Mouse (Mus musculus) testis, adult 2 months (tissue): ENCODE results near the gene Ap5m1. TPM values are rescaled to one million over a fixed set of nuclear protein-coding genes. Genes with fewer than 3 reads are reported as not detected.
A peak's percentile ranks its signal among the peaks of the same experiment; 100 is the strongest.

ENCODE experiments used
- H3K27ac ChIP-seq: fragments of 200-500 bp; 2 replicates; pipeline ENCODE4 v1.5.1; 2012; ENCODE audit warnings: low read depth, low read length; ENCODE audit not compliant: control insufficient read depth, insufficient read depth
- H3K27me3 ChIP-seq: fragments of 200-500 bp; 2 replicates; pipeline ENCODE4 v1.6.1; 2012; ENCODE audit warnings: mild to moderate bottlenecking, low read length, moderate library complexity; ENCODE audit not compliant: control insufficient read depth, insufficient read depth
- H3K36me3 ChIP-seq: fragments of 200-500 bp; 2 replicates; pipeline ENCODE4 v1.6.1; 2012; ENCODE audit warnings: mild to moderate bottlenecking, low read length; ENCODE audit not compliant: control insufficient read depth, insufficient read depth
- H3K4me1 ChIP-seq: fragments of 200-500 bp; 2 replicates; pipeline ENCODE4 v1.6.1; 2012; ENCODE audit warnings: low read length; ENCODE audit not compliant: control insufficient read depth, insufficient read depth
- H3K4me3 ChIP-seq: fragments of 200-500 bp; 2 replicates; pipeline ENCODE4 v1.5.1; 2012; ENCODE audit warnings: low read depth, mild to moderate bottlenecking, low read length, moderate library complexity, mixed read lengths; ENCODE audit not compliant: control insufficient read depth
- CTCF ChIP-seq: fragments of 200-500 bp; IDR thresholded peaks from 2 replicates; pipeline ENCODE4 v1.5.1; 2012; ENCODE audit warnings: low read depth, mild to moderate bottlenecking, inconsistent platforms, low read length, moderate library complexity; ENCODE audit not compliant: control insufficient read depth, insufficient read depth, insufficient replicate concordance
- POLR2A ChIP-seq: fragments of 200-500 bp; IDR thresholded peaks from 2 replicates; pipeline ENCODE4 v1.6.1; 2012; ENCODE audit warnings: low read depth, mild to moderate bottlenecking, inconsistent platforms, low read length, moderate library complexity; ENCODE audit not compliant: control insufficient read depth
- polyA plus RNA-seq: library from polyadenylated mRNA; depleted of rRNA; stranded (reverse); fragments of >200 nt; gene quantifications from 2 replicates; pipeline ENCODE4 v1.2.3, GENCODE M21; 2012

Gene Ap5m1
- polyA plus RNA-seq, 1 experiment, result 7.1 TPM

DNA sequence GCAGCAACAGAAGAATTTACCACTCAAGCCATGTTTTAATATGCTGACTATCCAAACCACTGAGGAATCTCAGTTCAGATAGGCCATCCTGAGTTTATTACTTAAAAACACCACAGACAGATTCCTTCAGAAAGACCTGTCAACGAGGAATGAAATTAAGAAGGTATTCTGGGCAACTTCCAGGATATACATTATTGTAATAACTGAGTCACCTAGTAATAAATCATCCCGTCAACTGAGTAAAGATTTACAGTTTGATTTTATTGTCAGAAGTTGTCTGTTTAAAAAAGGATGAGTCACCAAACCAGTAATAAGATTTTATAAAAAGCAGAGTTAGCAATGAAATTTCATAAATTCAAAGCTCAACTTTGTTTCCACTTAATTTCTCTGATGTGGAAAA, 2.1 kb upstream of the Ap5m1 start:
- no peaks in the 10 kb centered on the region for H3K36me3 ChIP-seq
- H3K27me3 ChIP-seq, result no peaks in the 10 kb centered on the region
- H3K4me3 ChIP-seq, result no peak overlapping the region
- TF ChIP-seq POLR2A (no peak), CTCF (no peak)
- no peak overlapping the region for H3K27ac ChIP-seq
- H3K4me1 ChIP-seq, result no peaks in the 10 kb centered on the region

DNA sequence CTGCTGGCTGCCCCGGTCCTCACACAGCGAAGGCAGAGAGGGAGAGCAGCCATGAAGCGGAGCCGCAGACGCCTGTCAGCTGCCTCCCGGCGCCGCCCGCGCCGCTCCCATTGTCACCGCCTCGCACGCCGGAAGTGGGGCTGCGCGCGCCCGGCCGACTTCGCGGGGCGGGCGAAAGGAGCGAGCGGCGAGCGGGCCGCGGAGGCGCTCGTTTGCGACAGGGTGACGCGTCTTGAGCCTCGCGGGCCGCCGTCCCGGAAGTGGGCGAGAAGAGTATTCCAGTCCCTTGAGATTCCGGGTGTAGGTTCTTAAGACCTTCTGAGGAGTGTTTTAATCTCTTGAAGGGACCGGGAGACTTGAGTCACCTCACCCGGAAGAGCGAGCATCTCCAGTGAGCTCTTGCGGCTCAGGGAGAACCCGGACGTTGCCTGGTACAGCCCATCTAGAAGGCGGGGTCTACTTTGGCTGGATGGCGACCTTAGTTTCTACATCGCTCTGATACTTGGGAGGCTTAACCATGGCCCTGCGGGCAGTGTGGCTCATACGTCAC, 452 bp downstream of the Ap5m1 start, which contains the start of gene Exoc5:
Exoc5 (minus strand) TSS at position 380 of the 550 bp plus-strand sequence.
- H3K27ac ChIP-seq, result peak within 1 kb of the TSS; percentile 87
- no peak for TF ChIP-seq CTCF
- peak; percentile 91 for TF ChIP-seq POLR2A
- no peaks in the 10 kb centered on the region for H3K27me3 ChIP-seq

DNA sequence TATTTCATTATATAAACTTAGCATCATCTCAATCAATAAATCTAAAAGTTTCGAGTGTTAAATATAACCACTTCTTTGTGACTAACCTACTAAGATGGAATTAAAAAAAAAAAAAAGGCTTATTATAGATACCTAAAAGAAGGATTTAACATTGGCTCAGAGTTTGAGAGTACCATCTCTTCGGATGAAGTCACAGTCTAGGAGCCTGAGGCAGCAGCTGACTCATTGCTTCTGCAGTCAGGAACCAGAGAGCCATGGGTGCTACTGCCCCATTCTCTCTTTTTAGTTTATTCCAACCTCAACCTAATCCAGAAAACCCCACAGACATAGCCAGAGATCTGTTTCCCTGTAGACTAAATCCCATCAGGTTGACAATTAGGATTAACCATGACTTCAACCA, 6.9 kb downstream of the Ap5m1 start:
- Histone ChIP-seq H3K27me3 (no peaks in the 10 kb centered on the region), H3K36me3 (no peaks in the 10 kb centered on the region), H3K4me3 (no peak overlapping the region), H3K4me1 (no peaks in the 10 kb centered on the region), H3K27ac (no peak overlapping the region)
- TF ChIP-seq POLR2A (no peak), CTCF (no peak)

More for the DNA sequence above, 452 bp downstream of the Ap5m1 start, which contains the start of gene Exoc5:
- H3K4me1 ChIP-seq, result no peaks in the 10 kb centered on the region
- H3K4me3 ChIP-seq, result peak within 1 kb of the TSS; percentile 89
- H3K36me3 ChIP-seq, result no peaks in the 10 kb centered on the region

DNA sequence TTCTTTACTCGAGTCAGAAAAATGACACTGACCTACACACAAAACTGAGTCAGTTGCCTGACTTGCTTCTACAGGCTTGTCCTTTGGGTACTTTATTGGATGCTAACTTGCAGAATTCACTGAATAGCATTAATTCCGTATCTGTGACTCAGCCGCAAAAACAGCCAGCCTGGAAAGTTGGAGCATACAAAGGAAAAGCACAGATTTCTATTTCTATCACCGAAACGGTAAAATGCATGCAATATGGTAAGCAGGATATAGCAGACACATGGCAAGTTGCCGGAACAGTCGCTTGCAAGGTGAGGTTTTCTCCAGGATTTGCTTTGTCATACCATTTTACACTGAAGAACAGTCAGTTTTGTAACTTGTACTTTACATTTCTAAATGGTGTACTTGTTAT, 8.0 kb downstream of the Ap5m1 start:
- H3K27me3 ChIP-seq, result no peaks in the 10 kb centered on the region
- H3K4me1 ChIP-seq, result no peaks in the 10 kb centered on the region
- H3K4me3 ChIP-seq, result no peak overlapping the region
- H3K36me3 ChIP-seq, result no peaks in the 10 kb centered on the region
- TF ChIP-seq POLR2A (no peak), CTCF (no peak)
- H3K27ac ChIP-seq, result no peak overlapping the region

DNA sequence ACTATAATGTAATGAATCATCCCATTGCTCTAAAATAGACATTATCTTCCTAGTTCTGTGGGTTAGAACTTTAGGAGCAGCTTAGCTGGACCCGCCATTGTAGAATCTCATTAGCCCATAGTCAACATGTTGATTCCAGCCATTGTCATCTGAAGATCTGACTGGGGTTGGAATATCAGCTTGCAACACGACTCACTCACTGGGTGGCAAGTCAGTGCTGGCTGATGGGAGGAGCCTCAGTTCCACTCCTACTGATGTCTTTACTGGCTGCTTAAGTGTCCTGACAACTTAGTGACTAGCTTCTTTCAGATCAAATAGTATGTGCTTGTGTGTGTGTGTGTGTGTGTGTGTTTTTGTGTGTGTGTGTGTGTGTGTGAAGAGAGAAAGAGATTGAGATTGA, 8.5 kb downstream of the Ap5m1 start:
- H3K4me3 ChIP-seq, result no peak overlapping the region

GRCm38 (mm10) chr14:49078820-49079219, 12.9 kb downstream of the Ap5m1 start:
- TF ChIP-seq CTCF, result no peak
- H3K4me1 ChIP-seq, result no peaks in the 10 kb centered on the region
- H3K36me3 ChIP-seq, result no peaks in the 10 kb centered on the region; the same call in 1 of the 2 replicates
- H3K27me3 ChIP-seq, result no peaks in the 10 kb centered on the region
- H3K27ac ChIP-seq, result no peak overlapping the region
- no peak overlapping the region for H3K4me3 ChIP-seq

More for the DNA sequence above, 8.5 kb downstream of the Ap5m1 start:
- no peak for TF ChIP-seq POLR2A
- TF ChIP-seq CTCF, result no peak
- H3K27me3 ChIP-seq, result no peaks in the 10 kb centered on the region
- no peaks in the 10 kb centered on the region for H3K36me3 ChIP-seq
- H3K4me1 ChIP-seq, result no peaks in the 10 kb centered on the region
- H3K27ac ChIP-seq, result no peak overlapping the region

DNA sequence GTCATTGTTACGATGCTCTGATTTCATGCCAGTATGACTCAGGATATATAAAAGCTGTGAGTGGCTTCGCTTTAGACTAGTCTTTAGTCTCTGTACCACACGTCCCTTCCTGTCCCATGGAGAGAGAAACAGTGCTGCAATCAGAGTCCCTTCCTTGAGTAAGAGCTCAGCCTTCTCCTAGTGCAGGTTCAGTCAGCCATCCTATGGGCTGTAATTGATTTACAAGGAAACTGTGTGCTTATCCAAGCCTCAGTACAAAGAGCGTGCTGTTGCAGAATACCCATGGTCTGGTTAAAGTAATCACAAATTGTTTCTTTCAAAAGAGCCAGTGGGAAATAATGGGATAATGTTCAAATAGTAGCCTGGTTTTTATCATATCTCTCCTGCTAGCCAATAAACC, 20.6 kb downstream of the Ap5m1 start:
- Histone ChIP-seq H3K36me3 (no peaks in the 10 kb centered on the region; the same call in 1 of the 2 replicates), H3K4me3 (no peak overlapping the region), H3K4me1 (no peaks in the 10 kb centered on the region), H3K27me3 (no peaks in the 10 kb centered on the region), H3K27ac (no peak overlapping the region)
- no peak for TF ChIP-seq CTCF
